Mouse (Mus musculus) bone marrow, adult 2 months (tissue): Measurements from ENCODE around the gene Cx3cr1.

ENCODE experiments used
- CTCF ChIP-seq: fragments of 200-500 bp; IDR thresholded peaks from 2 replicates; pipeline ENCODE4 v1.5.1; 2011; ENCODE audit warnings: low read length, control low read depth; ENCODE audit not compliant: control insufficient read depth, insufficient read depth
- POLR2A ChIP-seq: fragments of 200-500 bp; IDR thresholded peaks from 2 replicates; pipeline ENCODE4 v1.6.1; 2011; ENCODE audit warnings: low read depth, mild to moderate bottlenecking, control low read depth, low read length, borderline replicate concordance; ENCODE audit not compliant: control insufficient read depth

DNA sequence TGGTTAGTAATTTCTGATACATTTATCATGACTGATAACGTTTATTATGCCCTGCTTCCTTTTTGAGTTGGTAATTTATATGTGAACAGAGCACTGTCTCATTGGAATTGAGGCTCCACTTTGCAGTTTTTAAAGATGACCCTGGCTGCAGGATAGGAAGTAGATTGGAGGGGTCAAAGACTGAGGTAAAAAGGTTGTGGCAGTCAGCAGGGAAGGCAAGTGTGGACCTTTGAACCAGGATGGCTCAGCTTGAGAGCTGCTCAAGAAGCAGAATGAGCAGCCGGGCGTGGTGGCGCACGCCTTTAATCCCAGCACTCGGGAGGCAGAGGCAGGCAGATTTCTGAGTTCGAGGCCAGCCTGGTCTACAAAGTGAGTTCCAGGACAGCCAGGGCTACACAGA is 43.8 kb upstream of the Cx3cr1 start:
- no peak for TF ChIP-seq CTCF
- TF ChIP-seq POLR2A: no peak
